Mouse (Mus musculus): ENCODE data around the gene Rwdd4a.

DNA sequence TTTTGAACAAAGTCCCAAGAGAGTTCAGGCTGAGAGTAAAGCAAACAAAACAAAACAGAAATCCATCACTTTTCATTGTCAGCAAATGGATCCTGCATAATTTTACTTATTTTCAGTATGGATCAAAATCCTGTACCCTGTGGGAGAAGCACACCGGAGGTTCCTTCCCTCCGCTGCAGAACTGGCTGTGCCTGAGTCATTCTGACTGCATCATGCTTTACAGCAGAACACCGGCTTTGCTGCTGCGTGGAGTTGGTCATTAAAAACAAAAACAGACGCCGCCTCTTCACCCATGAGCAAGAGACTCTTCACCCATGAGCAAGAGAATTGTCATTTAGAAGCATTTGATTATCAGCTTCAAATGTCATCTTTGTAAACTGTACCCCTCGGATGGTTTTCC is 27.3 kb downstream of the Rwdd4a start:
- TF ChIP-seq HCFC1 (IDR thresholded peaks at IDR 0.05; ENCODE audit: low read depth, low read length) (no peak), MAX (IDR thresholded peaks at IDR 0.05; ENCODE audit: low read length) (no peak), CTCF (IDR thresholded peaks at IDR 0.05 in 2 of 3, conservative IDR thresholded peaks at IDR 0.05 in 1 of 3; ENCODE audit: control insufficient read depth in 1 of 3, insufficient read depth in 1 of 3, low read depth in 2 of 3, low read length in 3 of 3, poor library complexity in 1 of 3, severe bottlenecking in 1 of 3) (no peak), TAL1 (IDR thresholded peaks at IDR 0.05; ENCODE audit: low read length) (no peak), ELF1 (IDR thresholded peaks at IDR 0.05; ENCODE audit: low read depth, low read length) (no peak), RCOR1 (IDR thresholded peaks at IDR 0.05; ENCODE audit: low read depth, low read length) (no peak)

Measured in MEL (cell line).